Mouse (Mus musculus): ENCODE data around the gene Iqgap3. TPM values are rescaled to one million over a fixed set of nuclear protein-coding genes. Genes with fewer than 3 reads are reported as not detected.

Gene Iqgap3
- total RNA-seq (2014; rRNA removed) (8.0 and 9.6 TPM in 2 replicates), polyA plus RNA-seq (2015; fragmentation: Nextera tagmentation; extraction: Ambion mirVana) (2.9 and 3.6 TPM in 2 replicates)

GRCm38 (mm10) chr3:88081345-88082223 is at the start of gene Iqgap3:
Iqgap3 (plus strand) TSS chr3:88081971.
- Histone ChIP-seq H3K4me1 (ENCODE audit: insufficient read depth, low read length) (no peaks in the 10 kb centered on the region), H3K9ac (replicated peaks; ENCODE audit: low read length) (peak within 1 kb of the TSS; percentile 9; the same call in 1 of the 2 replicates), H3K4me2 (ENCODE audit: low read depth, low read length) (peak within 1 kb of the TSS; percentile 86), H3K4me3 (ENCODE audit: low read length) (peak within 1 kb of the TSS; percentile 49), H3K9me3 (ENCODE audit: low read length) (no peaks in the 10 kb centered on the region), H3K27me3 (ENCODE audit: insufficient read depth, low read length) (no peaks in the 10 kb centered on the region), H3K27ac (peak within 1 kb of the TSS; percentile 46; the same call in 1 of the 2 replicates), H3K36me3 (ENCODE audit: insufficient read depth, low read length) (no peaks in the 10 kb centered on the region)
- ATAC-seq (peak; percentile 92), DNase-seq (ENCODE audit: low spot score) (peak; percentile 97)
- WGBS = 19% methylated on average over 33 of the region's 33 CpGs
- peak; percentile 26; the same call in 1 of the 2 replicates for TF ChIP-seq CTCF (IDR thresholded peaks at IDR 0.05; ENCODE audit: low read depth)

GRCm38 (mm10) chr3:88033506-88033905 is 48.3 kb upstream of the Iqgap3 start:
- no peak overlapping the region for H3K4me2 ChIP-seq (ENCODE audit: low read depth, low read length)
- DNase-seq (ENCODE audit: low spot score) = no peak
- H3K36me3 ChIP-seq (ENCODE audit: insufficient read depth, low read length) = no peaks in the 10 kb centered on the region
- no peak for ATAC-seq
- H3K4me1 ChIP-seq (ENCODE audit: insufficient read depth, low read length) = no peaks in the 10 kb centered on the region
- no peaks in the 10 kb centered on the region for H3K27me3 ChIP-seq (ENCODE audit: insufficient read depth, low read length)
- no peak for TF ChIP-seq CTCF (IDR thresholded peaks at IDR 0.05; ENCODE audit: low read depth)
- H3K27ac ChIP-seq = no peak overlapping the region
- no peak overlapping the region for H3K4me3 ChIP-seq (ENCODE audit: low read length)
- WGBS = 77% methylated on average over 5 of the region's 5 CpGs
- no peak overlapping the region for H3K9ac ChIP-seq (replicated peaks; ENCODE audit: low read length)
- H3K9me3 ChIP-seq (ENCODE audit: low read length) = no peaks in the 10 kb centered on the region

GRCm38 (mm10) chr3:88035561-88036293 is 46.0 kb upstream of the Iqgap3 start:
- Histone ChIP-seq H3K4me1 (ENCODE audit: insufficient read depth, low read length) (no peaks in the 10 kb centered on the region), H3K36me3 (ENCODE audit: insufficient read depth, low read length) (no peaks in the 10 kb centered on the region), H3K9me3 (ENCODE audit: low read length) (no peaks in the 10 kb centered on the region), H3K4me2 (ENCODE audit: low read depth, low read length) (no peak overlapping the region), H3K27me3 (ENCODE audit: insufficient read depth, low read length) (peaks cover 3% of the 10 kb centered on the region), H3K27ac (no peak overlapping the region), H3K9ac (replicated peaks; ENCODE audit: low read length) (no peak overlapping the region), H3K4me3 (ENCODE audit: low read length) (no peak overlapping the region)
- no peak for TF ChIP-seq CTCF (IDR thresholded peaks at IDR 0.05; ENCODE audit: low read depth)
- no peak for DNase-seq (ENCODE audit: low spot score)
- WGBS = 83% methylated on average over 1 of the region's 1 CpGs
- ATAC-seq = no peak

- no peak for TF ChIP-seq CTCF (IDR thresholded peaks at IDR 0.05; ENCODE audit: low read depth)
- Histone ChIP-seq H3K27ac (peak within 1 kb of the TSS; percentile 60; the same call in 1 of the 2 replicates), H3K9me3 (ENCODE audit: low read length) (no peaks in the 10 kb centered on the region), H3K9ac (replicated peaks; ENCODE audit: low read length) (peak within 1 kb of the TSS; percentile 44), H3K4me3 (ENCODE audit: low read length) (peak within 1 kb of the TSS; percentile 55), H3K27me3 (ENCODE audit: insufficient read depth, low read length) (peaks cover 5% of the 10 kb centered on the region), H3K36me3 (ENCODE audit: insufficient read depth, low read length) (no peaks in the 10 kb centered on the region), H3K4me2 (ENCODE audit: low read depth, low read length) (peak within 1 kb of the TSS; percentile 71), H3K4me1 (ENCODE audit: insufficient read depth, low read length) (peaks cover 7% of the 10 kb centered on the region; the same call in 1 of the 2 replicates)
- WGBS = 10% methylated on average over 36 of the region's 36 CpGs
- DNase-seq (ENCODE audit: low spot score) (peak; percentile 99), ATAC-seq (peak; percentile 98)
Measured at GRCm38 (mm10) chr3:88042661-88043421, 38.9 kb upstream of the Iqgap3 start, which contains the start of gene Gpatch4. Gpatch4 (plus strand) TSS chr3:88043108.

GRCm38 (mm10) chr3:88049532-88049931 is 32.2 kb upstream of the Iqgap3 start:
- H3K36me3 ChIP-seq (ENCODE audit: insufficient read depth, low read length) = peaks cover 16% of the 10 kb centered on the region; the same call in 1 of the 2 replicates
- WGBS = 88% methylated on average over 3 of the region's 3 CpGs
- H3K4me2 ChIP-seq (ENCODE audit: low read depth, low read length) = no peak overlapping the region
- TF ChIP-seq CTCF (IDR thresholded peaks at IDR 0.05; ENCODE audit: low read depth) = no peak
- H3K27ac ChIP-seq = no peak overlapping the region
- no peaks in the 10 kb centered on the region for H3K4me1 ChIP-seq (ENCODE audit: insufficient read depth, low read length)
- H3K9me3 ChIP-seq (ENCODE audit: low read length) = no peaks in the 10 kb centered on the region
- H3K27me3 ChIP-seq (ENCODE audit: insufficient read depth, low read length) = no peaks in the 10 kb centered on the region
- no peak overlapping the region for H3K9ac ChIP-seq (replicated peaks; ENCODE audit: low read length)
- H3K4me3 ChIP-seq (ENCODE audit: low read length) = no peak overlapping the region
- no peak for DNase-seq (ENCODE audit: low spot score)
- no peak for ATAC-seq

- H3K4me1 ChIP-seq (ENCODE audit: insufficient read depth, low read length) = 0 out of 2 replicates have a peak, but pooled peaks cover 5% of the 10 kb centered on the region
- no peak for TF ChIP-seq CTCF (IDR thresholded peaks at IDR 0.05; ENCODE audit: low read depth)
- H3K4me3 ChIP-seq (ENCODE audit: low read length) = no peak overlapping the region
- H3K27ac ChIP-seq = no peak overlapping the region
- peak overlapping the region; percentile 89 for H3K4me2 ChIP-seq (ENCODE audit: low read depth, low read length)
- WGBS = 87% methylated on average over 6 of the region's 6 CpGs
- H3K27me3 ChIP-seq (ENCODE audit: insufficient read depth, low read length) = no peaks in the 10 kb centered on the region
- no peak for DNase-seq (ENCODE audit: low spot score)
- peaks cover 30% of the 10 kb centered on the region; the same call in 1 of the 2 replicates for H3K36me3 ChIP-seq (ENCODE audit: insufficient read depth, low read length)
- H3K9ac ChIP-seq (replicated peaks; ENCODE audit: low read length) = 0 out of 2 replicates have a peak overlapping the region, but pooled peaks have one; percentile 85
- no peak for ATAC-seq
- H3K9me3 ChIP-seq (ENCODE audit: low read length) = no peaks in the 10 kb centered on the region
Measured at GRCm38 (mm10) chr3:88057030-88057429, 24.7 kb upstream of the Iqgap3 start.

All from hindbrain, postnatal 0 days (tissue).